Mouse (Mus musculus) skeletal muscle tissue, postnatal 0 days (tissue): ENCODE data around the gene Klk6. TPM values are rescaled to one million over a fixed set of nuclear protein-coding genes. Genes with fewer than 3 reads are reported as not detected.

Source experiments
- polyA plus RNA-seq: library from polyadenylated mRNA; unstranded; fragments of >200 nt; fragmentation: Nextera tagmentation; extraction: Ambion mirVana; gene quantifications from 2 replicates; pipeline ENCODE4 v1.2.1, GENCODE M21; 2015

The Klk6 gene
- not detected in 2 replicates for polyA plus RNA-seq

DNA sequence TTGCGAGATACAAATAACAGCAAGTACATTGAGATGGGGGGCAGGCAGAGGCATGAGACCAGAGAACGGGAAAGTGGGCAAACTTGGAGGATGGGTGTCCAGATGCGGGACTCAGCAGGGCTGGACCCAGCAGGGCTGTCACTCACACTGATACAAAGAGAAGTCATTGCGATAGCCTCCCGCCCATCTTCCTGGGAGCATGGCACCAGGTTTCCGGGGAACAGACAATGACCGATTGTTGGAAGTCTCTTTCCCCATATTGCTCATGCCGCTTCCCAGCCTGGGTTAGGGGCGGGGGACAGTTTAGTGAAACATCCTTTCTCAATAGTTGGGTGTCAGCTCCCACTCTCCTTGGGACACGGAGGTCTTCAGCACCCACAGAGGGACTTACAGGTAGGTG lies at the start of gene Klk6:
Gene Klk6 (plus strand): TSS at position 301 of the 400 bp plus-strand sequence.

GRCm38 (mm10) chr7:43780746-43781145 lies 43.6 kb upstream of the Klk6 start, which contains the start of gene Klk10:
Gene Klk10, plus strand, starts transcription at chr7:43781035.

DNA sequence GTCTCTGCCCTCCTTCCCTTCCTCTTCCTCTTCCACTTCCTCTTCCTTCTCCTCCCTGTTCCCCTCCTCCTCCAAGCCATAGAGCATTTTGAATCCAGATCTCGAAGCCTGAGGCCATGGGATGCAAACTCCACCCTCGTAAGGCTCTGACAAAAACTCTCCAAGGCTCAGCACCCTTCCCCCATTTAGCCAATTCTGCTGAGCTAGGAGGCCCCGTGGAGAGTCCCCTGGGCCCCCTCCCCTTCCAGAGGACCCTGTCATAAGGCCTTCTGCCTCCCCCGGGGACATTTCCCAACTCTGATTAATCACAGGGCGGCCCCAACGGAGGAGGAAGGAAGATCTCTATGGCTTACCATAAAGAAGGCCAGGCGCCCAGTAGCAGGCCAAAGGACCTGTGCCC lies 32.7 kb upstream of the Klk6 start, which contains the start of gene Klk9:
Gene Klk9 (plus strand): TSS at position 301 of the 400 bp plus-strand sequence.

DNA sequence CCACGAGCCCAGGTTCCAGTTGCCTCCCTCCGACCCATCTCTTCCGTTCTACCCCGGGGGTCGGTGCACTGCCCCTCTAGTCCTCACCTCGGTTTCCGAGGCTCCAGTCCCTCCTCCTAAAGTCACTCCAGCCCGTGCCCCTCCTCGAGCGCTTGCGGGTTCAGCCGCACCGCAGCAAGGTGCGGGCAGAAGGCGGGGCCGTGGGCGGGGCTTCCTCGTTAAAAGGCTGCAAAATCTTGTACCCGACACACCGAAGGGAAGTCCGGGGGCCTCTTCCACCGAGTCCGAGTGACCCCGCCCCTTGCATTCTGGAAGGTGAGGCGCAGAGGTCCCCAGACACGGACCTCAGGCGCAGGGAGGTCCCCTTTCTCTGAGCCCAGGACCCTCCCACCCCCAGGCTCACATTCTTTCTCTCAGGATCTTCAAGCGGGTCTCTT lies 26.9 kb upstream of the Klk6 start, which contains the start of gene Klk8:
Gene Klk8 (plus strand): TSS at position 245 of the 437 bp plus-strand sequence.

DNA sequence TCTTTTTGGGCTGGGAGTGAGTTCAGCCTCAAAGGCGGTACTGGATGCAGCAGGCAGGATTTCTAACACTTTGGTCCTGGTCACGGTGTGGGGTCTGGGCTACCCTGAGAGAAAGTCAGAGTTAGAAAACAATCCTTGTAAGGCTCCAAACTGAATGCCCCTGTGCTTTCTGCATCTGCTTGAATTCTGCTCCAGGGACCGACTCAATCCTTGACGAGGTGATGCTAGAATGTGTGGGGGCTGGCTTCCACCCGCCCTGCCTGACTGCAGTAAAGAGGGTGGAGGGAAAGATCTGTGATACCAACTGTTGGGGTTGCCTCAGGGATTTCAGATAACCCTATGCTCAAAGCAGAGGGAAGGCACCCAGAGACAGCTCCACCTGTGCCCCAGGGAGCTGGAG lies 13.3 kb upstream of the Klk6 start, which contains the start of gene Klk7:
Gene Klk7 (plus strand): TSS at position 301 of the 400 bp plus-strand sequence.

DNA sequence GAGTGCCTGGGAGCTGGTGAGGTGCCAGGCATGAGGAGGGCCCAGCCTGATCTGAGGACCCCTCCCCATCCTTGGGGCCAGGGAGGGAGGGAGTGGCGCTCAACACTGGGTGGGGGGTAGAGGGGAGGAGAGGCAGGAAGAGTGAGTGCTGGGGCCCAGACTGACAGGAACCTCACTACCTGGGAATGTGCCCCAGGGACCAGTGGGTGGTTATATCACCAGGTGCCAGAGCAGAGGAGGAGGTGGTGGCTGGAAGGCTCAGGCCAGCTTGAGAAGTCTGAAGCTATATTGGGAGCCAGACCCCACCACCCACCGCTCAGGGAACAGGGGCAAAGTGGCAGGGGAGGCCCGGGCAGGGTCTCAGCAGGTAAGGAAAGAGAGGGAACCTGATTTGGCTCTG lies 17.4 kb downstream of the Klk6 start, which contains the start of gene Klk5:
Gene Klk5 (plus strand): TSS at position 271 of the 400 bp plus-strand sequence.

GRCm38 (mm10) chr7:43880912-43881311 lies 56.6 kb downstream of the Klk6 start, which contains the start of gene Klk4:
Gene Klk4, plus strand, starts transcription at chr7:43881160.

Other genes with a start within 250 kb of the Klk6 start
- 3.7 and 4.3 TPM in 2 replicates for gene Zfp719, start 244.9 kb upstream of the Klk6 start, polyA plus RNA-seq
- gene Zfp819, start 217.3 kb upstream of the Klk6 start, polyA plus RNA-seq: not detected in 2 replicates
- gene Ceacam18, start 189.8 kb upstream of the Klk6 start, polyA plus RNA-seq: not detected in 2 replicates
- gene Siglece, start 164.3 kb upstream of the Klk6 start, polyA plus RNA-seq: 0.77 and 0.99 TPM in 2 replicates
- gene Ctu1, start 152.5 kb upstream of the Klk6 start, polyA plus RNA-seq: 3.7 and 4.7 TPM in 2 replicates
- gene Klk14, start 134.1 kb upstream of the Klk6 start, polyA plus RNA-seq: not detected in 2 replicates
- 0.74 TPM in 1 of 2 replicates, not detected in the other for gene Klk13, start 111.9 kb upstream of the Klk6 start, polyA plus RNA-seq
- not detected in 2 replicates for gene Klk12, start 55.6 kb upstream of the Klk6 start, polyA plus RNA-seq
- 1.3 TPM in 1 of 2 replicates, not detected in the other for gene Klk11, start 49.9 kb upstream of the Klk6 start, polyA plus RNA-seq
- 0.65 and 1.5 TPM in 2 replicates for gene Klk10, start 43.5 kb upstream of the Klk6 start, polyA plus RNA-seq
- gene Klk9, start 32.6 kb upstream of the Klk6 start, polyA plus RNA-seq: 1.6 TPM in 1 of 2 replicates, not detected in the other
- 5.1 and 9.2 TPM in 2 replicates for gene Klk8, start 26.9 kb upstream of the Klk6 start, polyA plus RNA-seq
- gene Klk7, start 13.2 kb upstream of the Klk6 start, polyA plus RNA-seq: 8.1 TPM in 1 of 2 replicates, not detected in the other
- gene Klk5, start 17.5 kb downstream of the Klk6 start, polyA plus RNA-seq: 8.0 TPM in 1 of 2 replicates, not detected in the other
- gene Klk4, start 56.7 kb downstream of the Klk6 start, polyA plus RNA-seq: not detected in 2 replicates
- gene Klk15, start 109.2 kb downstream of the Klk6 start, polyA plus RNA-seq: not detected in 2 replicates
- gene Klk1b8, start 126.2 kb downstream of the Klk6 start, polyA plus RNA-seq: 0.46 and 1.1 TPM in 2 replicates
- not detected in 2 replicates for gene Klk1b1, start 142.3 kb downstream of the Klk6 start, polyA plus RNA-seq
- 0.16 and 0.23 TPM in 2 replicates for gene Klk1b9, start 151.6 kb downstream of the Klk6 start, polyA plus RNA-seq
- not detected in 2 replicates for gene Klk1b11, start 171.4 kb downstream of the Klk6 start, polyA plus RNA-seq
- 17.1 and 21.7 TPM in 2 replicates for gene Klk1b26, start 187.7 kb downstream of the Klk6 start, polyA plus RNA-seq
- gene Klk1b27, start 227.8 kb downstream of the Klk6 start, polyA plus RNA-seq: not detected in 2 replicates